Mouse (Mus musculus) frontal cortex, adult (tissue): Measurements from ENCODE around the gene Tmprss9.

Experiments used
- ATAC-seq: cut with Nextera tagmentation; 2 replicates; pipeline ENCODE4 v1.9.2; 2017; ENCODE audit warnings: mild to moderate bottlenecking, moderate library complexity, mixed read lengths; ENCODE audit not compliant: low TSS enrichment

Gene Tmprss9

DNA sequence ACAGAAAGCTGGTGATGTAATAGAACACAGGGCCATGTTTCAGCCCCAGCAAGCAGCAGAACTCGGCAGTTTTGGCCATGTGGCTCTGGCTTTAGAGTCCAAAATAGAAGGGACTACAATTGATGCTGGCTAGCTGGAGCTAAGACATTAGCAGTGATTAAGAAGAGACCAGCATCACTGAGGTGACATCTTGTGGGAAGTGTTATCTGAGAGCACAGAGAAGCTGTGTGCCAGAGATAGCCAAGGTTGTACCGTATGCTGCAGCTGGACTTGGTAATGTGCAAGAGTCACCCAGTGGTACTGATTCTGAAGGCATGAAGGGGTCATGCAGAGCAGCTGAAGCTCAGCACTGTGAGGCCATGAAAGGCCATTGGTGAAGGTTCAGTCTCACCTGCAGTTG lies 43.6 kb downstream of the Tmprss9 start:
- no peak for ATAC-seq

DNA sequence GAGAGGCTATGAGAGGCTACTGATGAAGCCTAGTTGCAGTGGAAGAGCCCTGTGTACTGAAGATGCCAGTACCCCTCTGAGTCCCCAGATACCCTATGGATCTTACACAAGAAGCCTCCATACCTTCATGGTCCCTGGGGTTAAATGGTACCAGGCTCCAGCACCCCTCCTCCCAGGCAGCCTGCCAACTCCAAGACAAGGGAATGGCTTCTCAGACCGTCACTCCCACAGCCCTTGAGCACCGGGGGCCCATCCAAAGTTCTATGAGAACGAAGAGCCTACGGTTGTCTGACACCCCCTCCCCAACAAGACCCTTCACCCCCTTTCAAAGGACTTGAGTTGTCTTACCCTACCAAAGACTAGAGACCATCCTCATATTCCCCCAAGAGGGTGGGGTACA lies 44.1 kb downstream of the Tmprss9 start:
- no peak for ATAC-seq

DNA sequence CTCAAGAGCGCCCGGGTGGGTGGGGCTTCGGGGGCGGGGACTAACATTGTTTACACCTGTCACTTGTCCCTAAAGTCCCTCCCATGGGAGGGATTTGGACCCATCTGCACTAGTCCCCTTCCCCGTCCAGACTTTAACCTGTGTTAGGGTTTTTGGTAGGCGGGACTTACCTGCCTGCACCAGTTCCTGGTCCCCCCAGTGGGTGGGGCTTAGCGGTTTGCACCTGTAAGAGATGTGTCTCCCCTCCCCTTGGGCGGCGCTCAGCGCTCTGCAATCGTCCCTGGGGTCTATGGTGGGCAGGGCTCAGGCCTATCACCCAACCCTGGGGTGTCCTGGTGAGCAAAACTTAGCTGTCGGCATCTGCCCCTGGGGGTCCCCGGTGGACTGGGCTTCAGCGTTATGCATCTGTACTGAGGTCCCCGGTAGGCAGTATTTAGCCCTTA lies 45.7 kb downstream of the Tmprss9 start:
- peak; percentile 1; the same call in 1 of the 2 replicates for ATAC-seq

DNA sequence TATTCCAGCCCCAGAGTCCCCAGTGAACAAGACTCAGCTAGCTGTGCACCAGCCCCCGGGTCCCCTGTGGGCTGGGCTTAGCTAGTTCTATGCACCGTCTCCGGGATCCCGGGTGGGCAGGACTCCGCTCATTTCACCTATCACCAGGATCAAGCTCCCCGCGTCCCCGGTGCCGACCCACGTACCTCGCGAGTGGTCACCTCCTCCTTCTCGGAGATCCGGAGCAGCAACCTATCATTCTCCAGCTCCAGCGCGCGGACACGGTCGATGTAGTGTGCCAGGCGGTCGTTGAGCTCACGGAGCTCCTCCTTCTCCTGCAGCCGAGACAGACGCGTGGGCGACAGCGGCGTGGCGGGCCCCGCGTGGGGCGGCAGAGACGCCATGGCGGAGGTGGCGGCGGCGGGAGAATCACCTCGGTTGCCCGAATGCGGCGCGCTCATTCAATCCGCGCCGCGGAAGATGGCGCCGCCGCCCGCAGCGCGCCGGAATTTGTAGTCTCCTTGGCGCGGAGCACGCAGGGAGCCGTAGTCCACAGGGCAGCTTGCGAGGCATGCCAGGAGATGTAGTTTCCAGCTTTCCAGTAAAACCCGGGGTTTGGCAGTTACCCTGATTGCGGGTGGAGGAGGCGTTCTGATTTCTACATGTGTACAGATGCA lies 46.3 kb downstream of the Tmprss9 start, which contains the start of gene Lmnb2:
Lmnb2 (minus strand) TSS at position 467 of the 656 bp plus-strand sequence.
- peak; percentile 94 for ATAC-seq

DNA sequence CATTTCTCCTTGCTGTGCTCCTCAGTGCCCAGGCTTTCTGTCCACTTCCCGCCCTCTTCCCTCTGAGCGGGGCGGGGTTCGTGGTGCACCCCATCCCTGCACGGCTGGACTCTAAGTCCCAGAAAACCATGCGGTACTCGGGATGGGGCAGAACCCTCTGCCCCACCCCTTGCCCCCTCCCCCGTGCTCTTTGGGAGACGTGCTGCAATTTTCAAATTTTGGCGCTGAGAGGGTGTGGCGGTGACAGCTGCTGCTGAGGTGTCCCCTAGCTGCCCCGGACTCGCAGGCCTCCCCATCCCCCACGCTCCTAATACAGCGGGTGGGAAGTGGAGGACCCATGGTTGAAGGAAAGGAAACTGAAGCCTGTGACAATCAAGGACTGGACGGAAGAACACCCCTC lies 50.3 kb downstream of the Tmprss9 start:
- no peak for ATAC-seq

DNA sequence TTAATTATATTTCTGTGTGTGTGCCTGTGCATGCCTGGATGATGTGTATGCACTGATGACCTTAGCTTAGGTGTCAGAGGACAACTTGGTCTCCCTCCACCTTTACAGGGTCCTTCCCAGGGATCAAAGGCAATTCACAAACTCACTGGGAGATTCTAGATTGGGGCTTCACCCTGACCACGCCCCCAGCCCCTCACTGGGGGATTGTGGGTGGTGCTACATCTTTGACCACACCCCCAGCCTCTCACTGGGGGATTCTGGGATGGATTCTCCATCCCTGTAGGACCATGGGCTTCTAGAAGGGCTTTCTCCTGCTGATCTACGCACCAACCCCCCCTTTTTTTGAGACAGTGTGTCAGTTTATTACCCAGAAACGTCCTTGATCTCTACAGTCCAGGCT lies 53.8 kb downstream of the Tmprss9 start:
- ATAC-seq, result no peak

DNA sequence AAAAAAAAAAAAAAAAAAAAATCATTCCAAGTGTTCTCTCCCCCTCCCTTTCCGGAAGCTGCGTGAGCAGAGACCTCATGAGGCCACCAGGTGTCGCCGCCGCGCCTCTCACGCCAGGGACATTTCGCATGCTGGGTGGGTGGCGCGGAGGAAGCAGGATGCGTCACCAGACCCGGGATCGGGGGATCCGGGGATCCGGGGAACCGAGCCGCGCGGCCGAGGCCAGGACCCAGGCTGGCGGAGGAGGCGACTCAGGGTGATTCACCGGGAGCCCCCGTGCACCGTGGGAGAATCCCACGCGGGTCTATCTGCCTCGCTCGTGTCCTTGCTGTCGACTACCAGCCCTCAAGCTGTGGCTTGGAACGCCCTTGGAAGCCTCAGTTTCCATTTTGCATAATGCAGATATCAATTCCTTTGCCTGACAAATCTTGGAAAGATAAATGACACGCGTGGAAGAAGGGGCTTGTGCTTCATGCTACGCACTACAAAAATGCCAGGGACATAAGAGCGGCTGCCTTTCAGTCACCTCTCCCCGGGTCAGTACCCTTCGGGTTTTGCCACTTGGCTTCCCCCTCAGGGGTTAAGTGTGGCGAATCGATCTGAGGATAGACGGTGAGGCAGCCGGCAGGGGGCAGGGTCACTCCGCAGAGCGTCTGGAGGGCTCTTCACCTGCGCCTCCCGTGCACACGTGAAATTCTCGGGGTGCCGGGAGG lies 57.1 kb downstream of the Tmprss9 start:
- ATAC-seq, result peak; percentile 58

DNA sequence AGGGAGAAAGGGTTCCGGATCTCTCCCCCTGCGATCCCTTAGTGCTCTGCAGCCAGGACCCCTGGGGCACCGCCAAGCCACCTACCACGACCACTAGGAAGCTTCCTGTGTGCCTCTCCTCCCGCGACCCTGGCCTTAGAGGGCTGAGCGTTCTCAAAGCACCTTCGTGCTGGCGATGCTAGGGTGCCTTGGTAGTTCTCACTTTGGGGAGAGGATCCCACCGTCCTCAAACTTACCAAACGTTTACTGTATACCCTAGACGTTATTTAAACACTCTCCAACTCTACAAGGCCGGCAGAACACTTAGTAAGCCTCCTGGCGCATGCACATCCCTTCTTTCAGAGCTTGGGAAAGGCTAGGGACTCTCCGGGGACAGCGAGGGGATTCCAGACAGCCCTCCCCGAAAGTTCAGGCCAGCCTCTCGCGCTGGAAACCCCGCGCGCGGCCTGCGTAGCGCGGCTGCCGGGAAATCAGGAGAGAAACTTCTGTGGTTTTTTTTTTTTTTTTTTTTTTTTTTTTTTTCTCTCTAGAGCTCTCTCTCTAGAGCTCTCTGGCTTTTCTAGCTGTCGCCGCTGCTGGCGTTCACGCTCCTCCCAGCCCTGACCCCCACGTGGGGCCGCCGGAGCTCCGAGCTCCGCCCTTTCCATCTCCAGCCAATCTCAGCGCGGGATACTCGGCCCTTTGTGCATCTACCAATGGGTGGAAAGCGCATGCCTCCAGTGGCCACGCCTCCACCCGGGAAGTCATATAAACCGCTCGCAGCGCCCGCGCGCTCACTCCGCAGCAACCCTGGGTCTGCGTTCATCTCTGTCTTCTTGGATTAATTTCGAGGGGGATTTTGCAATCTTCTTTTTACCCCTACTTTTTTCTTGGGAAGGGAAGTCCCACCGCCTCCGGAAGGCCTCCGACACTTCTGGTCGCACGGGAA lies 57.9 kb downstream of the Tmprss9 start, which contains the start of gene Gadd45b:
Gadd45b (plus strand) TSS at position 775 of the 928 bp plus-strand sequence.
- ATAC-seq, result no peak; the same call in none of the 2 replicates

DNA sequence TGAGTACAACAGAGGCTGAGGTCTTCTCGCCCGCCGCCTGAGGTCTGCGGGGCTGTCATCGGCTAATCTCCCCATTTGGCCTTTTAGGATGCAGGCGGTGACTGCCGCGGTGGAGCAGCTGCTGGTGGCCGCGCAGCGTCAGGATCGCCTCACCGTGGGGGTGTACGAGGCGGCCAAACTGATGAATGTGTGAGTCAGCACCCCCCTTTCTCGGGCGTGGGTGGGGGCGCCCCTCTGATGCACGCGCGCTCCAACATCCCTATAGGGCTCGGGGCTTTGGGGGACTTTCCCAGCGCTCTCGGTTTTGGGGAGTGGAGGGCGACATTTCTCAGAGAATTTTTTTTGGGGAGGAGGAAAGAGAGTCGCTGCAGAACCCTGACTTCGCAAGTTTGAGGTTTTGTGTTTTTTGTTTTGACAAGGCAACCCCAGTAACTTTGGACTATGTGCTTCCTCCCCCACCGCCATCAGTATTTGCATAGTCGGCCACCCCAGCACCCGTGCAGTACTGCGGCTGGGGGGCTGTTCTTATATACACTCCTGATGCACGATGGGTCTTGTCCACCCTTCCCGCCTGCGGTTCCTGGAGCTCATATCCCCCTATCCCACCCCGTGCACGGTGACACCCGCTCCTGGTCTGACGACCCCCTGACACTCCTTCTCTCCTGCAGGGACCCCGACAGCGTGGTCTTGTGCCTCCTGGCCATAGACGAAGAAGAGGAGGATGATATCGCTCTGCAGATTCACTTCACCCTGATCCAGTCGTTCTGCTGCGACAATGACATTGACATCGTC lies 58.9 kb downstream of the Tmprss9 start:
- ATAC-seq, result no peak

DNA sequence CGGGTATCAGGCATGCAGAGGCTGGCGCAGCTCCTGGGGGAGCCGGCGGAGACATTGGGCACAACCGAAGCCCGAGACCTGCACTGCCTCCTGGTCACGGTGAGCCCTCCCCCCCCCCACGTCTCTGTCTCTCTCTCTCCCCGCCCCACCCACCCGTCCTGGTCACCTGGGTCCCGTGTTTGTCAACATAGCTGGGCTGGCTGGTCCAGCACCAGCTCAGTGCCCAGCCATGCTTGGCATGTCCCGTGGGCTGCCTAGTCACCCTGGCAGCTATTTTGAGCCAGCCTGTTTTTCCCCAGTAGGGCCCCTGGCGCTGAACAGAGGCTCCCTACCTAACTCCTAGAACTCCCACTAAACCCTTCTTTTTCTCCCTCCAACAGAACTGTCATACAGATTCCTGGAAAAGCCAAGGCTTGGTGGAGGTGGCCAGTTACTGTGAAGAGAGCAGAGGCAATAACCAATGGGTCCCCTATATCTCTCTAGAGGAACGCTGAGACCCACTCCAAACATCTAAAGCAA lies 59.6 kb downstream of the Tmprss9 start:
- ATAC-seq, result no peak

DNA sequence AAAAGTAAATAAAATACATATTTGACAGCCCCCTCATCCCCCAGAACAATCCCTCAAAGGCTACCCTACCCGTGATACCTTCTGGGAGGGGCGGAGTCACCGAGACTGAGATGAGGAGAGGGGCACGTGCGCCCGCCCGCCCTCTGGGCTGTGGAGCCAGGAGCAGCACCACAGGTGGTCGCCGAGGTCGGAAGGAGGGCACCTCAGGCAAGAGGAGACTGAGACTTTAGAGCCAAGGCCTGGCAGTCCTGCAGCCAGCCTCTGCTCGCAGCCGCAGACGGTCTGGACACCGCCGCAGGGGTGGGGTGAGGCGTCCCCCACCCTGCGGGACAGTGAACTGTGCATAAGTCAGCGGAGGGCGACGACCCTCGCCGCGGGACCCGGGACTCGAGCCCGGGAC lies 60.0 kb downstream of the Tmprss9 start:
- ATAC-seq, result no peak

DNA sequence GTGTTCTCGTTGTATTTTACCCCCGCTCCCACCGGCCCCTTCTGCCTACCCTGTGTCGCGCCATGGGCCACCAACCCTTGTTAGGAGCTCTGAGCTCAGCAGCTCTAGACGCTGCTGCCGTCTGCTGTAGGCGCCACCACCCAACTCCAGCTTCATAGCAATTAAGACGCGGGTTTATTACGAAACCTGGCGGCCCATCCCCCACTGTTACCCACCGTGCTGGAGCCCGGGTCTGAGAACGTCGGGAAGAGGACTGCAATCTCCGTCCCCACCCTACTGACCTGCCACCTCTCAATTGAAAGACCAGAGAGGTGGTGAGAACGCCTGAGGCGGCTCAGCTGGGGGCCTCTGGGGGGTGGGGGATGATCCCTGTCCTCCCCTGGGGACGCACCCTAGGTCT lies 60.6 kb downstream of the Tmprss9 start:
- no peak for ATAC-seq

DNA sequence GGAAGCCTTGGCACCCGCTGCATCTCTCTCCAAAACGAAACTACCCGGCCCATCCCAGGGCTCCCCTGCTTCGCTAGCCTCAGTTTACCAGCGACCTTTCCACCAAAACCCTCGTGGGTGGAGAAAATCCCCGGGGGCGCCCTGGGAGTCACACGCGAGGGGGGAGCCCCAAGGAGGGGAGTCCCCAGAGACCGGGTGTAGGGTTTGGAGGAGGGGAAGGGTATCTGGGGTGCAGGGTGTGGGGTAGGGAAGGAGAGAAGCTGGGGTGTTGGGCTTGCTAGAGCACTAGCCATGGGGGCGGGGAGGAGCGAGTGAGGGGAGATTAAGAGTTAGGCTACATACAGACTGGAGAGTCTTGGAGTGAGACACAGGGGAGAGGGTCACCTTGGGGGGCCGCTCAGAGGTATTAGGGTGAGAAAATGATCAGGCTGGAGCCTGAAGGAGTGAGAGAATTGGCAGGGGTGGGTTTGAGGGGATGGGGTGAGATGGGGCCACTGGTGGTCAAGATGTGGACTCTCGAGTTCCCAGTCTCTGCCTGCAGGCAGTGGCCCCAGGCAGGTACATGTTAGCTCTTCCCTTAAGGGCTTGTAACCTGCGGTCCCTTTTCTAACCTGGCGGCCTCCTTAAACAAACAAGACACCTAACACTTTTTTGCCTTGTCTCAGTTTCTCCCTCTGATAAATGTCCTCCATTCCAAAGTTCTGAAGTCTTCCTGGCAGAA lies 61.2 kb downstream of the Tmprss9 start:
- no peak for ATAC-seq

DNA sequence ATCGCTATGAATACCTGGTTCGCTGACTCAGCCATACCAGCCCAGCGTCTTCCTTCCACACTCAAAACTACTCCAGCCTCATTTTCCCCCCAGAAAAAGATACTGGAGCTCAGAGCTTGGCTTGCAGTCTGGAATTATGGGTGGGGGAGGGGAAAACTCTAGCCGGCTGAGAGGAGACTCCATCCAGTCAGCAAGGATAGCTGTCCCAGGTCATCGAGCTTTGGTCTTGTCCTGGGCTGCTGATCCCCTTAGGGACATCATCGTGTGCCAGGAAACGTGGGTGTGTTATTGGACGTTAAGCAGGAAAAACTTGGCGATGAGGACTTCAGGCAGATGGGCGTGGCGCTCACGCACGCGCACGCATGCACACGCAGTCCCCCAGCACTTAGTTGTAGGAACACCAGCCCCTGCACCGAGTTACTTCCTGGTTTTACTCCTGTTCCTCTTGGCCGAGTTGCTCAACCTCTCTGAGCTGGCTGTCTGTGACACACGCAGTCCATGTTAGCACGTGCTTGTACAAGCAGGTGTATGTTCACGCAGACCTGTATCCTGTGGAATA lies 61.9 kb downstream of the Tmprss9 start:
- ATAC-seq, result no peak

DNA sequence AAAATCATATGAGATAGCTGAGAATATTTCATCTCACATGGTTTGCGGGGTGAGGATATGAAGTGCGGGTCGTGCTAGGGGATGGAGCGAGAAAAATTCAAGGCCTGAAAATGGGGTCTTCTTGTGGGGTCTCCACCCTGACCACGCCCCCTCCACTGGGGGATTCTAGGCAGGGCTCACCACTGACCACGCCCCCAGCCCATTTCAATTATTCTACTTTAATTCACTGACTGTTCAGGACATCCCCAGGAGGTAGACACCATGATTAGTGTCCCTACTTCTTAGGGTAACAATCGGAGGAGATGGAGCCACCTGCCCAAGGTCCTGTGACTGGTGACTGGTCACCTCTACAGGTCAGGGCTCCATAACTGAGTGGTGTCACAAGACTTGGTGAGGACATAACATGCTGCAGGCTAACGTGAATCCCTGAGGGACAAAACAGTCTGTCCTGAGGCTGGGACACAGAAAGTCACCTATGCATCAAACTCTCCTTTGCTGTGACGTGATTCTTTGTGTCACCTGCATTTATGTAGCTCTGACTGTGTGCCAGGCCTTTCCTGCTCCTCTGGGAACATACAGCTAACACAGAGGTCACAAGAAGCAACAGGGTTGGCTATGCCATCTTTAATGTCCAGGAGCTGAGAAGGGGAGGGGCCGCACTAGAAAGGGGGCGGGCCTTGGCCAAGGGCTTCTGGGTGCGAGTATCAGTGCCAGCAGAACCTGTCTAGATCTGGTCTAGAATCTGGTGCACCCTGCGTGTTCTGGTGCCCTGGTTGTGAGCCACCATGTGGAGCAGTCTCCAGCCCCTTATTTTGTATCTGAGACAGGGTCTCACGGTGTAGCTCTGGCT lies 62.7 kb downstream of the Tmprss9 start:
- ATAC-seq, result no peak

DNA sequence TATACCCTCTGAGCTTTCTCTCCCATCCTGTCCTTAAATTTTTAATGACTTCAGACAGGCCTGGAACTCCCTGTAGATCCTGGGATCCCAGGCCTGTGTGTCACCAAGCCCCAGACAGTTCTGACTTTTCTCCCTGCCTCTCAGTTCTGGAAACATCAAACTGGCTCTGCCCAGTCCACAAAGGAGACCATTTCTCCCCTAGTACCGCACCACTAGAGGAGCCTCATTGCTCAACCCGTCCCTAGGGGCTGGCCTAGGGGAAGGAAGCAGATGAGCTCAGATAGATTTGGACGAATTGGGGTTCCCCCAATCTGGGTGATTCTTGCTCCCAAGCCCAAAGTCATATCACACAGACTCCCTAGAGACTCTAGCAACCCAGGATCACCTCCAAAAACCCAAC lies 63.6 kb downstream of the Tmprss9 start:
- ATAC-seq, result no peak

DNA sequence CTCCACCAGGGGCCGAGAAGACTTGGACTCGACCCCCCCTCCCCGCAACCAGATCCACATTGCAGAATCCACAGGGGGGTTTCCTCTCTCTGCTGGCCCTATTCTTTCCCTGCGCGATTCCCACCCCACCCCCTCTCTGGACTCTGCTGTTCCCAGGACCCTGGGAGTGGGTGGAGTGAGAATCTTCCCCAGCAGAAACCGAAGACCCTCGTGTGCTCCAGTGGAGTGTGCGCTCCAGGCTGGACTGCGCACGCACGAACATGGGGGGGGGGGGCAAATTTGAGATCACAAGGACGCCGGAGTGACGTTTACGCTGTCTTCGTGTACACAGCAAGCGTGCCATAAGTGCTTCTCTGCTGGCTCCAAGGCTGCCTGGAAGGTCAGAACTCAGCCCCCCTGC lies 64.0 kb downstream of the Tmprss9 start:
- ATAC-seq, result no peak

DNA sequence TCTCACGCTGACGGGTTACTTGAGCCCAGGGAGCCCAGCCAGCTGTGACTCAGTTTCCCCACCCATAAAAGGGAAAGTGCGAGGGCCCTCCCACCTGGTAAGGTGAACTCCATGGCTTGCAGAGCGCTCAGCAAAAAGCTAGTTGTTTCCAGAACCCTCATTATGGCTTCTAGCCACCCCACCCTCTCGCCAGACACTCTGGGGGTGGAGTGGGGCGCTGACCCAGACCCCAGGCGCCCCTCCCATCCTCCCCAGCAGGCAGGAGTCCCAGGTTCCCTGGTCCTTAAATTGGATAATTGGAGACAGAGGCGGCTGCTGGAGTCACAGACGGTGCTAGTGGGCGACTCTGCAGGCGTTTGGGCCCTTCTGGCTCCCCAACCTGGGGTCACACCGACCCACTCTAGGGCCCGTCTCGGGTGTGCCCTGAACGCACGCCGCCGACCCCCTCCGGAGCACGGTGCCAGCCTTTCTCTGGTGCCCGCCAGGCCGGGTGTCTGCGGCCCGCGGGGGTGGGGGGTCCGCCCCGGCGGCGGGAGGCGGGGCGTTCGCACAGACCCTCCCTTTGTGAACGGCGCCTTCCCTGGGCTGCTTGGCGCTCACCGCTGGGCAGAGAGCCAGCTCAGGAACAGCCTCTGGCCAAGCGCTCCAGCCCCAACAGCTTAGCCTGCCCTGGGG lies 64.6 kb downstream of the Tmprss9 start:
- no peak for ATAC-seq

DNA sequence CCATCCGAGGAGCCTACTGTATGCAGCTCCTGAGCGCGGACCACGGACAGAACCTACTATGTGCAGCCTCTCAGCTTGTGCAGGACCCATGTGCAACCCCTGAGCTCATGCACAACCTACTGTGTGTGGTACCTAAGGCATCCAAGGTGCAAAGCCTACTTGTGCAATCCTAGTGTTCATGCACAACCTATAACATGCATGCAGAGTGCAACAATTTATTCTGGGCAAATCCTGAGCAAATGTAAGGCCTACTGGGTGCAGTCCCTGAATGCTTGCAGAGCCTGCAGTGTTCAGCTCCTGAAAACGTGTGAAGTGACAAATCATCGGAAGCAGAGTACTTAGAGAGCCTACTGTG lies 65.1 kb downstream of the Tmprss9 start:
- no peak for ATAC-seq
